Mouse (Mus musculus) small intestine, adult 2 months (tissue): ENCODE results near the gene Gm9833. TPM values are rescaled to one million over a fixed set of nuclear protein-coding genes. Genes with fewer than 3 reads are reported as not detected.

Source experiments
- H3K27ac ChIP-seq: fragments of 200-500 bp; 2 replicates; pipeline ENCODE4 v1.5.1; 2012; ENCODE audit warnings: low read depth, low read length, control low read depth, inconsistent platforms; ENCODE audit not compliant: insufficient read depth
- H3K27me3 ChIP-seq: fragments of 200-500 bp; 2 replicates; pipeline ENCODE4 v1.6.1; 2012; ENCODE audit warnings: mild to moderate bottlenecking, moderate library complexity, low read length, inconsistent platforms; ENCODE audit not compliant: control insufficient read depth, insufficient read depth
- H3K36me3 ChIP-seq: fragments of 200-500 bp; 2 replicates; pipeline ENCODE4 v1.6.1; 2012; ENCODE audit warnings: mild to moderate bottlenecking, low read length, control low read depth, inconsistent platforms; ENCODE audit not compliant: control insufficient read depth, insufficient read depth
- H3K4me1 ChIP-seq: fragments of 200-500 bp; 2 replicates; pipeline ENCODE4 v1.6.1; 2012; ENCODE audit warnings: low read length, inconsistent platforms, mixed read lengths; ENCODE audit not compliant: control insufficient read depth, insufficient read depth, insufficient read length
- H3K4me3 ChIP-seq: fragments of 200-500 bp; 2 replicates; pipeline ENCODE4 v1.5.1; 2012; ENCODE audit warnings: low read depth, mild to moderate bottlenecking, control low read depth, inconsistent platforms, low read length, moderate library complexity
- CTCF ChIP-seq: fragments of 200-500 bp; IDR thresholded peaks from 2 replicates; pipeline ENCODE4 v1.5.1; 2012; ENCODE audit warnings: low read depth, mild to moderate bottlenecking, control low read depth, inconsistent platforms, low read length, moderate library complexity, mixed read lengths; ENCODE audit not compliant: insufficient replicate concordance, insufficient read length; ENCODE audit errors: extremely low read depth
- POLR2A ChIP-seq: fragments of 200-500 bp; IDR thresholded peaks from 2 replicates; pipeline ENCODE4 v1.6.1; 2012; ENCODE audit warnings: low read depth, mild to moderate bottlenecking, control low read depth, inconsistent platforms, low read length, moderate library complexity
- WGBS: fragments of 180-500 bp; shearing (Covaris S2); methylation state at CpG from one replicate; pipeline ENCODE4 v1.1.7; 2018; 5-methylcytosine and 5-hydroxymethylcytosine counted together
- polyA plus RNA-seq: library from polyadenylated mRNA; depleted of rRNA; stranded (reverse); fragments of >200 nt; gene quantifications from 2 replicates; pipeline ENCODE4 v1.2.3, GENCODE M21; 2012

Gene Gm9833
- polyA plus RNA-seq, 1 experiment = not detected

GRCm38 (mm10) chr3:10095076-10095622 lies 7.2 kb downstream of the Gm9833 start:
- Histone ChIP-seq H3K4me3 (no peak overlapping the region), H3K36me3 (no peaks in the 10 kb centered on the region), H3K27ac (no peak overlapping the region), H3K27me3 (no peaks in the 10 kb centered on the region), H3K4me1 (no peaks in the 10 kb centered on the region)
- WGBS = 80% methylated on average over 2 of the region's 2 CpGs
- TF ChIP-seq POLR2A = no peak
- TF ChIP-seq CTCF = no peak

DNA sequence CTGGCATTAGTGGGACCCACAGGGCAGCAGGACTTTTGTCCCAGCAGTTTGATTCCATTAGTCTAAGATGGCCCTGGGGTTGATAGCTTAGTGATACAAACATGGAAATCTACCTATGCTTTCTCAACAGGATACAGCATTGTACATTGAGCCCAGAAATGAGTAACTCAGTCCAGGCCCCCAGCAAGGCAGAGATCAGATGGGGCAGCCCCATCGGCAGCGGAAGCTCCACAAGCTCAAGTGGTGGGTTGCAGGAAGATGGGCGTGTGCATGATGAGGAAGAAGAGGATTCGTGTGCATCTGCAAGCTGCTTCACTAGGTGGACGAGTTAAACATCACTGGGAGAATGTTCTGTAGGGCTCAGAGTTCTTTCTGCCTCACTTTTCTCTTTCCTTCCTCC lies 11.8 kb downstream of the Gm9833 start:
- Histone ChIP-seq H3K27me3 (no peaks in the 10 kb centered on the region), H3K27ac (no peak overlapping the region), H3K4me3 (no peak overlapping the region), H3K36me3 (no peaks in the 10 kb centered on the region), H3K4me1 (no peaks in the 10 kb centered on the region)
- TF ChIP-seq POLR2A (no peak), CTCF (no peak)
- WGBS = 80% methylated on average over 5 of the region's 5 CpGs

GRCm38 (mm10) chr3:10111570-10111969 lies 23.7 kb downstream of the Gm9833 start:
- Histone ChIP-seq H3K27me3 (no peaks in the 10 kb centered on the region), H3K27ac (no peak overlapping the region), H3K4me1 (no peaks in the 10 kb centered on the region), H3K36me3 (no peaks in the 10 kb centered on the region), H3K4me3 (no peak overlapping the region)
- TF ChIP-seq POLR2A (no peak), CTCF (no peak)
- 76% methylated on average over 2 of the region's 2 CpGs for WGBS

GRCm38 (mm10) chr3:10112196-10112595 lies 24.3 kb downstream of the Gm9833 start:
- no peak overlapping the region for H3K4me3 ChIP-seq
- H3K27ac ChIP-seq = no peak overlapping the region
- H3K27me3 ChIP-seq = no peaks in the 10 kb centered on the region
- no peaks in the 10 kb centered on the region for H3K36me3 ChIP-seq
- WGBS = 76% methylated on average over 4 of the region's 4 CpGs
- H3K4me1 ChIP-seq = no peaks in the 10 kb centered on the region
- TF ChIP-seq CTCF = no peak
- no peak for TF ChIP-seq POLR2A

- H3K27me3 ChIP-seq = no peaks in the 10 kb centered on the region
- WGBS = 92% methylated on average over 2 of the region's 2 CpGs
- H3K4me1 ChIP-seq = no peaks in the 10 kb centered on the region
- H3K27ac ChIP-seq = no peak overlapping the region
- TF ChIP-seq CTCF (no peak), POLR2A (no peak)
- H3K36me3 ChIP-seq = no peaks in the 10 kb centered on the region
- no peak overlapping the region for H3K4me3 ChIP-seq
Measured at GRCm38 (mm10) chr3:10112660-10113059, 24.8 kb downstream of the Gm9833 start.

GRCm38 (mm10) chr3:10116531-10116930 lies 28.6 kb downstream of the Gm9833 start:
- H3K4me1 ChIP-seq = no peaks in the 10 kb centered on the region
- 83% methylated on average over 12 of the region's 12 CpGs for WGBS
- TF ChIP-seq POLR2A = no peak
- TF ChIP-seq CTCF = no peak
- no peaks in the 10 kb centered on the region for H3K27me3 ChIP-seq
- no peak overlapping the region for H3K27ac ChIP-seq
- H3K36me3 ChIP-seq = no peaks in the 10 kb centered on the region
- no peak overlapping the region for H3K4me3 ChIP-seq

DNA sequence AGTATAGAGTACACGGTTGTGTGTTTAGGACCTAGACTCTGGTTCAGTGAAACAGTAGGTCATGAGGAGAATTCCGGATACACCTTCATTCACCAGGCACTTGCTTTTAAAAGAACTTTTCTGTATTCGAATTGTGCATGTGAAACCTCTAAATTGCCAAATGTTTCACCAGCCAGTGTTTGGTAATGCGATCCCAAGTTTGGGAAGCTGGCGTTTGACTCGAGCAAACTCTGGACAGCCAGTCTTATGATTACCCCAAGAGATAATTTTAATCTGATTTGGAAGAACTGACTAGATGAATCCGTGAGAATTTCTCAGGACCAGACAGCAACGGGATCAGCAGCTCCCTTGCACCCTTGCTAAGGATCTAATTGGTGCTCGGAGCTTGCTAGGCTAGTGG lies 33.3 kb downstream of the Gm9833 start:
- Histone ChIP-seq H3K4me3 (no peak overlapping the region), H3K27ac (no peak overlapping the region), H3K27me3 (no peaks in the 10 kb centered on the region), H3K36me3 (no peaks in the 10 kb centered on the region), H3K4me1 (no peaks in the 10 kb centered on the region)
- 86% methylated on average over 9 of the region's 9 CpGs for WGBS
- TF ChIP-seq POLR2A (no peak), CTCF (no peak)

- Histone ChIP-seq H3K4me3 (no peak overlapping the region), H3K27me3 (no peaks in the 10 kb centered on the region), H3K27ac (no peak overlapping the region), H3K4me1 (no peaks in the 10 kb centered on the region), H3K36me3 (no peaks in the 10 kb centered on the region)
- 68% methylated on average over 6 of the region's 6 CpGs for WGBS
- TF ChIP-seq POLR2A (no peak), CTCF (no peak)
Measured at GRCm38 (mm10) chr3:10121956-10122739, 34.2 kb downstream of the Gm9833 start.
